Comparison of ENCODE assay signal across 18 mouse cellular contexts in genomic region chr12:104742247-104742646, GRCm38 (mm10). TPM values are rescaled to one million over a fixed set of nuclear protein-coding genes. Genes with fewer than 3 reads are reported as not detected.
DNase-seq lines count a peak whose midpoint lies in the region; ATAC-seq and TF ChIP-seq lines count a peak whose summit lies in the region.
"Had no signal": no experiment of that assay in that cellular context is flagged by ENCODE, and none has a peak within 500 bp of the region (broad histone marks: within the 10 kb centered on the region; RNA-seq: fewer than 3 reads in every experiment).

No protein-coding gene starts in this region.

- peak overlapping the region; percentile 79; the same call in 1 of the 2 replicates for H3K27ac ChIP-seq in layer of hippocampus, adult 2 months
- H3K27ac ChIP-seq: embryonic facial prominence, embryonic 12.5 days; heart, embryonic 10.5 days; midbrain, embryonic 10.5 days had no signal

- ATAC-seq in common myeloid progenitor, adult 5-6 weeks (replicated peaks; ENCODE audit: low read depth, poor library complexity, severe bottlenecking) = peak; percentile 96

- peak; percentile 49 for TF ChIP-seq CTCF in layer of hippocampus, adult 2 months (conservative IDR thresholded peaks at IDR 0.05)

- H3K4me3 ChIP-seq in layer of hippocampus, adult 2 months = no peak overlapping the region
- H3K4me3 ChIP-seq: embryonic facial prominence, embryonic 12.5 days; forebrain, embryonic 10.5 days; heart, embryonic 10.5 days; midbrain, embryonic 10.5 days had no signal

- H3K36me3 ChIP-seq in splenic B cell, adult 2 months (ENCODE audit: control insufficient read depth, insufficient read depth, low read length, poor library complexity, severe bottlenecking) = peaks cover 4% of the 10 kb centered on the region; the same call in 1 of the 2 replicates

- H3K27me3 ChIP-seq in splenic B cell, adult 2 months (ENCODE audit: control insufficient read depth, insufficient read depth, low read length, poor library complexity, severe bottlenecking) = no peaks in the 10 kb centered on the region
- H3K27me3 ChIP-seq: embryonic facial prominence, embryonic 12.5 days had no signal

- no peak for DNase-seq in layer of hippocampus, adult 2 months (ENCODE audit: low spot score in 2 of 2)
- no peak for DNase-seq in layer of hippocampus, adult 18-20 months (ENCODE audit: low spot score in 2 of 2)
- DNase-seq in spleen, adult 18-20 months = peak; percentile 9 to 28
- DNase-seq in spleen, adult 12 weeks (ENCODE audit: low spot score) = no peak
- DNase-seq in splenic B cell, adult 2 months (ENCODE audit: low read depth, low spot score) = peak; percentile 72
- no peak for DNase-seq in urinary bladder, postnatal 36 days (ENCODE audit: low spot score in 2 of 2)
- no peak for DNase-seq in ovary, postnatal 14 days (ENCODE audit: low spot score)
- DNase-seq: adrenal gland, postnatal 10 days; cerebellum, postnatal 10 days; kidney, adult 18-20 months; kidney, postnatal 4 days; right cerebral cortex, postnatal 25 days; thymus, postnatal 36 days had no signal

RNA-seq across cellular contexts. Expression of gene Dicer1, which starts 9.5 kb away (rescaled TPM):
- 10 to 100 TPM; 43.7 to 47.1 TPM for total RNA-seq in layer of hippocampus, adult 2 months (2021)
- total RNA-seq in layer of hippocampus, adult 18-20 months (2021) = 10 to 100 TPM; 38.0 to 38.8 TPM
- 46.1 and 46.6 TPM in 2 replicates for total RNA-seq in common myeloid progenitor, adult 5-6 weeks (2017)

Comparison
In these comparisons a context has a peak if more than half of its experiments do, and no peak if none do; other contexts are left out.
1. DNase-seq: peak in spleen, adult 18-20 months (2 of 2) and splenic B cell, adult 2 months (single experiment); none in layer of hippocampus, adult 2 months (0 of 2), layer of hippocampus, adult 18-20 months (0 of 2), spleen, adult 12 weeks (single experiment), urinary bladder, postnatal 36 days (0 of 2) and ovary, postnatal 14 days (single experiment).